Mouse (Mus musculus): Measurements from ENCODE around the gene Vrk2. TPM values are rescaled to one million over a fixed set of nuclear protein-coding genes. Genes with fewer than 3 reads are reported as not detected.

The Vrk2 gene
- polyA plus RNA-seq, 1 experiment from 2014 or later, result 17.1 TPM

DNA sequence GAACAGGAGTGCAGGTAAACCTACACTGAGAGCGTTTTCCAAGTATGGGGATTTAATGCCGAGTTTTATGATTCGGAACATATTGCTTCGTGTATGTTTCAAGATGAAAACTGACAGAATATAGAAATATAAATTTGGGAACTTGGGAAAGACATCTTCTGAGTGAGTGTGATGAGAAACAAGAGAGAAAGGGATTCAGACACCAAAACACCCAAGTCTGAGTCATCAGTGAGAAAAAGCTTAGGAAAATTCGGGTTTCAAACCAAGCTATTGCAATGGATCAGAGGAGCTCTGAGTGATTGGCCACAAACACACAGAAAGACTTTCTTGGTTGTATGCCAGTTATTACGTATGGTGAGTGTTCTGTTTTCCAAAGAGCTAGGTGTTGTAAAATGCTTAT, 4.0 kb upstream of the Vrk2 start:
- Histone ChIP-seq H3K27me3 (no peaks in the 10 kb centered on the region), H3K4me3 (no peak overlapping the region), H3K36me3 (no peaks in the 10 kb centered on the region), H3K27ac (replicated peaks) (no peak overlapping the region), H3K4me1 (peaks cover 3% of the 10 kb centered on the region), H3K9me3 (no peaks in the 10 kb centered on the region), H3K4me2 (replicated peaks) (no peak overlapping the region), H3K9ac (replicated peaks) (no peak overlapping the region)
- WGBS, result 84% methylated on average over 6 of the region's 6 CpGs
- ATAC-seq (ENCODE audit: low FRiP score, low read depth), result no peak

GRCm38 (mm10) chr11:26597145-26597544, 3.3 kb upstream of the Vrk2 start:
- Histone ChIP-seq H3K27ac (replicated peaks) (no peak overlapping the region), H3K27me3 (no peaks in the 10 kb centered on the region), H3K4me1 (peaks cover 9% of the 10 kb centered on the region), H3K36me3 (no peaks in the 10 kb centered on the region), H3K4me2 (replicated peaks) (no peak overlapping the region), H3K4me3 (no peak overlapping the region), H3K9ac (replicated peaks) (no peak overlapping the region), H3K9me3 (no peaks in the 10 kb centered on the region)
- 90% methylated on average over 6 of the region's 6 CpGs for WGBS
- ATAC-seq (ENCODE audit: low FRiP score, low read depth), result no peak

DNA sequence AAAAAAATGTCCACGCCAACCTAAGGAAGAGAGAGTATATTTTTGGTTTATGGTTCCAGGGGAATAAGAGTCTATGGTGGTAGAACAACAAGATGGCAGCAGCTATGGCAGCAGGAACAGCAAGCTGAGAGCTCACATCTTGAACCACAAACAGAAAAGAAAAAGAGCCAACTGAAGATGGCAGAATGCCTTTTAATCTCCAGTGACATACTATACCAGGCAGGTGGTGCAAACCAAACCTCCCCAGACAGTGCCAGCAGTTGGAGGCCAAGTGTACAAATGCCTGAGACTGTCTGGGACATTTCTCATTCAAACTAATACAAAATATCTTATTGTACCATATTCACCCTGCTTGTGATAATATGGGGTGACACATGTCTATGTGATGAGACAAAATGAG, 2.4 kb upstream of the Vrk2 start:
- no peaks in the 10 kb centered on the region for H3K36me3 ChIP-seq
- no peak overlapping the region for H3K4me2 ChIP-seq (replicated peaks)
- no peak for ATAC-seq (ENCODE audit: low FRiP score, low read depth)
- peaks cover 9% of the 10 kb centered on the region for H3K4me1 ChIP-seq
- no peak overlapping the region for H3K27ac ChIP-seq (replicated peaks)
- H3K27me3 ChIP-seq, result no peaks in the 10 kb centered on the region
- 97% methylated on average over 1 of the region's 1 CpGs for WGBS
- no peak overlapping the region for H3K4me3 ChIP-seq
- no peaks in the 10 kb centered on the region for H3K9me3 ChIP-seq
- H3K9ac ChIP-seq (replicated peaks), result no peak overlapping the region

DNA sequence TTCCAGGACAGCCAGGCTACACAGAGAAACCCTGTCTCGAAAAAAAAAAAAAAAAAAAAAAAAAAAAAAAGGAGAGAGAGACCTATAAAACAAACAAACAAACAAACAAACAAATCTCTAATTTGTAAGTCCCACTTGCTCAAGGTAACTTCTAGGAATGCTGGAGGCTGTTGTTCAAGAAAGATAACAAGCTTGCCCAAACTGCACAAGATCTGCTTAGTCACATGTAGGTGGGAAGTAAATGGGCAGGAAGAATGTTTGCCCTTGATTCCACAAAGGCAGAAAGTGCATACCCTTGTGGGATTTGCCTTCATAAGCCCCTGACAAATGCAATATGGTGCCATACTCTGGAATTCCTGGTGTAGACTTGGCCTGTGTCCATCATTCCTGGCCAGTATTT, 688 bp upstream of the Vrk2 start:
- no peak overlapping the region for H3K4me2 ChIP-seq (replicated peaks)
- no peaks in the 10 kb centered on the region for H3K9me3 ChIP-seq
- H3K9ac ChIP-seq (replicated peaks), result no peak overlapping the region
- peaks cover 9% of the 10 kb centered on the region for H3K4me1 ChIP-seq
- no peaks in the 10 kb centered on the region for H3K27me3 ChIP-seq
- WGBS, result 100% methylated on average over 1 of the region's 1 CpGs
- no peaks in the 10 kb centered on the region for H3K36me3 ChIP-seq
- no peak for ATAC-seq (ENCODE audit: low FRiP score, low read depth)
- no peak overlapping the region for H3K27ac ChIP-seq (replicated peaks)
- H3K4me3 ChIP-seq, result no peak overlapping the region

- peak overlapping the region; percentile 74 for H3K4me3 ChIP-seq
- no peaks in the 10 kb centered on the region for H3K36me3 ChIP-seq
- H3K27me3 ChIP-seq, result no peaks in the 10 kb centered on the region
- H3K27ac ChIP-seq (replicated peaks), result peak overlapping the region; percentile 58
- H3K9me3 ChIP-seq, result no peaks in the 10 kb centered on the region
- no peak for ATAC-seq (ENCODE audit: low FRiP score, low read depth)
- peak overlapping the region; percentile 86 for H3K4me2 ChIP-seq (replicated peaks)
- peak overlapping the region; percentile 76; the same call in 1 of the 2 replicates for H3K9ac ChIP-seq (replicated peaks)
- WGBS, result 15% methylated on average over 6 of the region's 6 CpGs
- peaks cover 9% of the 10 kb centered on the region for H3K4me1 ChIP-seq
Observed at GRCm38 (mm10) chr11:26592395-26593053, 1.3 kb downstream of the Vrk2 start.

DNA sequence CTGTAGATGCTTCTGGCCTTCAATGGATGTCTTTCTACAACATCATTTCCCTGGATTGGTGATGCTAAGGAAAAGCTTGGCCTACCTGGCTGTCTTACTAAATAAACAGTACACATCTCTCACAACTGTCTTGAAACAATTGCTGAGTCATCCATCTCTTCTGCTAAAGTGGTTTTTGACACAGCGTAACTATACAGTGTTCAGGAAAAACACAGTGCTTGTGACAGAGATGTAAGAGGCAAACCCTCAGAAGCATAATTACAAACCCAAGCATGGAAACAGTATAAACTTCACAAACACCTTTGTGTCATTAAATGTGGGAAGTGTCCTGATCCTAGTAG, 6.6 kb downstream of the Vrk2 start:
- no peak for ATAC-seq (ENCODE audit: low FRiP score, low read depth)
- Histone ChIP-seq H3K9me3 (no peaks in the 10 kb centered on the region), H3K9ac (replicated peaks) (no peak overlapping the region), H3K36me3 (no peaks in the 10 kb centered on the region), H3K4me1 (no peaks in the 10 kb centered on the region), H3K4me2 (replicated peaks) (no peak overlapping the region), H3K4me3 (no peak overlapping the region), H3K27ac (replicated peaks) (no peak overlapping the region), H3K27me3 (no peaks in the 10 kb centered on the region)
- WGBS, result 96% methylated on average over 1 of the region's 1 CpGs

DNA sequence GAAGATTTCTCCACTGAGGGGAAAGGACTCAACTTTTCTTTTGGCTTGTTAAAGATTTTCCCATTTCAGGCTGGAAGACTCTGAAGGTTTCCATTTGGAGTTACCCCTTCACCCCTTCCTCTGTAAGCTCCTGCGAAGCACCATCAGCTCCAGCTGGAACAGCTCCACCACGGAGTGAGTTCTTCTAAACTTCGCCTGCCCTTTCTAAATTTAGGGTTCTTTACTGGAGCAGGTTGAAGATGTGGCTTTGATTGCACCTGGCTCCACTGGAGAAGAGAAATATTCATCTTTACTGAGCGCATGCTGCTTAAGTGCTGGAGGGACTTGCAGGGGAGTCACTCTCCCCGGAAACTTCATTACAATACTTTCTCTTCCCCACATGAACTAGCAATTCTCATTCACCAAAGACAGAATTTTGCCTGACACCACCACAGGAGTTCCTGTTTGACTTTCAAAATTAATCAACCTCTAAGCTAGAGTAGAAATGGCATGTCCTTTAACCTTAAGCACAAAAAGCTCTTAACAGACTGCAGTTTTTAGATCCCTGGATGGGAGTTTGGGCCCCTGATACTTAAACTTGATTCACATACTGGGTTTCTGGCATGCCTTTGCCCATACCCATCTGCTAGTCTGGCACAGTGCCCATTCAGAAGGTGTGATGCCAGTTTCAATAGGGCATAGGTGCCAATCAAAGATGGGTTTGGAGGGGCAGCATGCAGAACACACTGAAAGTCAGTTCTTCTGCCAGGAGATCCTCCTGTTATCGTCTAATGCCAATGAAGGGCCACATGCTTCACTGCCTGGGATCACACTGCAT, 7.2 kb downstream of the Vrk2 start:
- no peaks in the 10 kb centered on the region for H3K4me1 ChIP-seq
- no peak overlapping the region for H3K9ac ChIP-seq (replicated peaks)
- 83% methylated on average over 6 of the region's 6 CpGs for whole genome bisulfite sequencing
- ATAC-seq (ENCODE audit: low FRiP score, low read depth), result no peak
- no peak overlapping the region for H3K4me2 ChIP-seq (replicated peaks)
- H3K4me3 ChIP-seq, result no peak overlapping the region
- no peaks in the 10 kb centered on the region for H3K9me3 ChIP-seq
- no peak overlapping the region for H3K27ac ChIP-seq (replicated peaks)
- H3K36me3 ChIP-seq, result no peaks in the 10 kb centered on the region
- H3K27me3 ChIP-seq, result no peaks in the 10 kb centered on the region

DNA sequence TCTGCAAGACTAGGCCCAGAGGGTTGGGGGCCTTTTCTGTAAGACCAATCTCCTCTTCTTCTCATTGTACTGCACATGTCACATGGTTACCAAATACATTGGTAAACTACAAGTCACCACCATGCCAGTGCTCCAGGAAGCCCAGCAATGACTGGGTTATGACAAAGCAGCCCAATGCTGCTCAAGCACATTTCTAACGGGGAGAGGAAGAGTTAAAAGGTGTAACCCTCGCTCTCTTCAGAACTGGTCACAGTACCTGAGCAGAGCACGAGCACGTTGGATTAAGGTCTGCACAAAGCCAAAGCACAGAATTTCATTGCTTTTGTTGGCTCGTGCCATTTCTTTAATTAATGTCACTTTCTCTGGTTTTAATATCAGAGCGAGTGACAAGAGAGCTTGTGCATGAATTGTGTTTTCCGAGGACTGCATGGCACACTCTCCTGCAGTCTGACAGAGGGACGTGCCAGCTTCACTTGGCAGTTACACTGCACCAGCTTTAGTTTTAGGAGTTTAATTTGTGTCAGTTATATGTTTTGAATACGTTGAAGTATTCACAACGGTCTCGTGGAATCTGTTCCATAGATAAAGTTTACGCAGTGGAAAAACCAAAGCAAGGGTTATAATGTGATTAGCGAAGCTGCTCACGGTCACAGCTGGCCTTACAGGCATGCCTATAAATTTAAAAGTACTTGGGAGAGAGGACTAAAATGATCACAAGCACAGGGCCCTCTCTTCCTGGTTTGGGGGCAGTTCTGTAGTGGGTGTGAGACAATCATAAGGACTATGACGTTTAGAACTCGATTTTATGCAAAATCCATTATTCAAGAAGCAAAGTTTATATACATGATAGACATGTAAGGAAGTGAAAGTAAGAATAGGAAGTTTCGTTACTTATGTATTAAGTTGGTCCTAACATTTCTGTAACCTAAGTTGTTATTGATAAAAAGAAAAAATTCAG, 8.1 kb downstream of the Vrk2 start:
- Histone ChIP-seq H3K9ac (replicated peaks) (no peak overlapping the region), H3K27ac (replicated peaks) (no peak overlapping the region), H3K36me3 (no peaks in the 10 kb centered on the region), H3K27me3 (no peaks in the 10 kb centered on the region), H3K4me3 (no peak overlapping the region), H3K4me1 (no peaks in the 10 kb centered on the region), H3K9me3 (no peaks in the 10 kb centered on the region), H3K4me2 (replicated peaks) (no peak overlapping the region)
- ATAC-seq (ENCODE audit: low FRiP score, low read depth), result no peak
- WGBS, result 75% methylated on average over 17 of the region's 17 CpGs

DNA sequence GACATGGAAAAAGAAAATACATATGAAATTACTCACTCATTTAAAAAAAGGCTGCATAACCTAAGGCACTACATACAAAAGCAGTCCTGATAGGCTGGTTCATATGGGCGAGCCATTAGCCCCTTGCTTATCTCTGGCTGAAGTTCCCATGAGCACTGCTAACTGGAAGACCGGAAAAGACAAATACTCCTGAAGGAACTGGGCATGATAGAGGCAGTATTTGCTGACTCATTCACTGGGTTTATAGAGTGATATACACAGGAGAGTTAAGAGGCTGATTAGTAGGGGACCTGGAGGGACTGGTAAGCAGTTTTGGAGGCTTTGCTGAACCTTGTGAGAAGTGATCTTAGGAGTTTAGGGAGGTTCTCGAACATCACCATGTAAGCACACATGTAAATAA, 42.2 kb downstream of the Vrk2 start:
- Histone ChIP-seq H3K27ac (replicated peaks) (no peak overlapping the region), H3K4me2 (replicated peaks) (no peak overlapping the region), H3K4me3 (no peak overlapping the region), H3K9ac (replicated peaks) (no peak overlapping the region), H3K36me3 (0 out of 2 replicates have a peak, but pooled peaks cover under 1% of the 10 kb centered on the region), H3K27me3 (no peaks in the 10 kb centered on the region), H3K9me3 (no peaks in the 10 kb centered on the region), H3K4me1 (no peaks in the 10 kb centered on the region)
- ATAC-seq (ENCODE audit: low FRiP score, low read depth), result no peak
- 93% methylated on average over 3 of the region's 3 CpGs for WGBS

GRCm38 (mm10) chr11:26537816-26538215, 56.0 kb downstream of the Vrk2 start:
- no peak overlapping the region for H3K4me3 ChIP-seq
- no peak overlapping the region for H3K9ac ChIP-seq (replicated peaks)
- no peak overlapping the region for H3K27ac ChIP-seq (replicated peaks)
- no peaks in the 10 kb centered on the region for H3K27me3 ChIP-seq
- peak; percentile 38; the same call in 1 of the 2 replicates for ATAC-seq (ENCODE audit: low FRiP score, low read depth)
- 94% methylated on average over 5 of the region's 5 CpGs for WGBS
- H3K9me3 ChIP-seq, result no peaks in the 10 kb centered on the region
- no peak overlapping the region for H3K4me2 ChIP-seq (replicated peaks)
- no peaks in the 10 kb centered on the region for H3K36me3 ChIP-seq
- no peaks in the 10 kb centered on the region for H3K4me1 ChIP-seq

- Histone ChIP-seq H3K4me1 (no peaks in the 10 kb centered on the region), H3K4me3 (no peak overlapping the region), H3K4me2 (replicated peaks) (no peak overlapping the region), H3K27ac (replicated peaks) (no peak overlapping the region), H3K27me3 (no peaks in the 10 kb centered on the region), H3K9me3 (no peaks in the 10 kb centered on the region), H3K36me3 (no peaks in the 10 kb centered on the region), H3K9ac (replicated peaks) (no peak overlapping the region)
- ATAC-seq (ENCODE audit: low FRiP score, low read depth), result no peak
Observed at GRCm38 (mm10) chr11:26533828-26534119, 60.0 kb downstream of the Vrk2 start.

Measured in midbrain, embryonic 12.5 days (tissue).